Mouse (Mus musculus): Measurements from ENCODE around the gene Ctsk. TPM values are rescaled to one million over a fixed set of nuclear protein-coding genes. Genes with fewer than 3 reads are reported as not detected.

Gene Ctsk
- polyA plus RNA-seq, 1 experiment, result 0.81 TPM

DNA sequence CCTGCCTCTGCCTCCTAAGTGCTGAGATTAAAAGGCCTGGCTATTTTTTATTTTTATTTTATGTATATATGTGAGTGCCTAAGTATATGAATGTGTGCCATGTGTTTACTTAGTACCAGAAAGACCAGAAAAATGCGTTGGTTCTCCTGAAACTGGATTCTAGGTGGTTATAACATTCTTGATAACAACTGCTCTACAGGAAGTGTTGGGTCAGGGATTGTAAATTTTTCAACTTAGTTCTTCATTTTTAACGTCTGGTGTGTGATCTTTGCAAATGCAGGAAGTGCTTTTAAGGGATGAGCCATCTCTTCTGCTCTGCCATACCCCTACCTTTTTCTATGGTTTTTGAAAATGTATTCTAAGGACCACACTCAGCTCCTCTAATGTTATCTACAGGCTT is 12.6 kb upstream of the Ctsk start:
- Histone ChIP-seq H3K36me3 (ENCODE audit: control insufficient read depth, insufficient read depth, low read length) (peaks cover 46% of the 10 kb centered on the region), H3K27ac (ENCODE audit: insufficient read depth, low read depth, low read length) (no peak overlapping the region)
- 62% methylated on average over 2 of the region's 2 CpGs for WGBS

DNA sequence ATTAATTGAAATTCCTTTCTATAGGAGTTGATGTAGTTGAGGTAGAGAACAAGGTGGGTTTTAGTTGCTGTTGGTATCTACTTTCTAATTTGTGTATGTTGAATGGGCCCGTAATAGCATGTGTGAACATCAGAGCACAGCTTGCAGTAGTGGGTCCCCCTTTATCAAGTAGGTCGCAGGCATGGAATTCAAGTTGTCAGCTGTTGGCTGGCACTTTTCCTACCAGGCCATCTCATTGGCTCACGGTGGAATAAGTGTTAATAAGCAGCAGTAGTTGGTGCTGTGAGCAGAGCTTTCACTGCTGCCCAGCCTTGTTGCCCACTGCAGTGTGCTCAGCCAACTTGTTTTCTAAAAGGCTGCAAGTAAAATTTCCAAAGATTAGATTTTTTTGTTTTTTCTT is 10.4 kb upstream of the Ctsk start:
- Histone ChIP-seq H3K4me3 (ENCODE audit: low read depth, low read length) (no peak overlapping the region), H3K27ac (ENCODE audit: insufficient read depth, low read depth, low read length) (no peak overlapping the region), H3K36me3 (ENCODE audit: control insufficient read depth, insufficient read depth, low read length) (peaks cover 53% of the 10 kb centered on the region), H3K4me1 (ENCODE audit: control insufficient read depth, insufficient read depth, insufficient read length, low read length) (no peaks in the 10 kb centered on the region), H3K27me3 (ENCODE audit: control insufficient read depth, insufficient read depth, low read length) (no peaks in the 10 kb centered on the region)
- TF ChIP-seq POLR2A (IDR thresholded peaks at IDR 0.05; ENCODE audit: low read depth, low read length) (no peak), CTCF (IDR thresholded peaks at IDR 0.05; ENCODE audit: extremely low read depth, insufficient read length, insufficient replicate concordance, low read depth, low read length) (no peak)
- 91% methylated on average over 3 of the region's 3 CpGs for WGBS

More for the DNA sequence above, 12.6 kb upstream of the Ctsk start:
- TF ChIP-seq CTCF (IDR thresholded peaks at IDR 0.05; ENCODE audit: extremely low read depth, insufficient read length, insufficient replicate concordance, low read depth, low read length) (no peak), POLR2A (IDR thresholded peaks at IDR 0.05; ENCODE audit: low read depth, low read length) (no peak)
- H3K27me3 ChIP-seq (ENCODE audit: control insufficient read depth, insufficient read depth, low read length), result no peaks in the 10 kb centered on the region
- no peaks in the 10 kb centered on the region for H3K4me1 ChIP-seq (ENCODE audit: control insufficient read depth, insufficient read depth, insufficient read length, low read length)
- no peak overlapping the region for H3K4me3 ChIP-seq (ENCODE audit: low read depth, low read length)

DNA sequence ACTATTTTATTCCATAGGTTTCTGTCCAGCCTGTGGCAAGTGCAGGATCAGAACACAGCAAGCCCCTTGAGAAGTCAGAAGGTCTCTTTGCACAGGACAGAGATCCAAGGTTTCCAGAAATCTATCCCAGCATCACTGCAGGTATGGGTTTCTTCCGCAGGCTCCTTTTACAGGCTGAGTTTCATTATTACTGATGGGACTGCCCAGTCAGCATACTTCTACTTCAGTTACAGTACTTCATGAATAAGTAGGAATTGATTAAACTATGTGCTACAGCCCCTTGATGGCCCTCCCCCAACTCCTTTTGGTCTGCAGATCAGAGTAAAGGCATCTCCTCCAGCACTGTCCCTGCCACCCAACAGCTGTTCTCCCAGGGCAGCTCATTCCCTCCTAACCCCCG is 8.8 kb upstream of the Ctsk start:
- Histone ChIP-seq H3K36me3 (ENCODE audit: control insufficient read depth, insufficient read depth, low read length) (peaks cover 59% of the 10 kb centered on the region), H3K27me3 (ENCODE audit: control insufficient read depth, insufficient read depth, low read length) (no peaks in the 10 kb centered on the region), H3K27ac (ENCODE audit: insufficient read depth, low read depth, low read length) (no peak overlapping the region), H3K4me1 (ENCODE audit: control insufficient read depth, insufficient read depth, insufficient read length, low read length) (no peaks in the 10 kb centered on the region), H3K4me3 (ENCODE audit: low read depth, low read length) (no peak overlapping the region)
- 92% methylated on average over 2 of the region's 2 CpGs for WGBS
- TF ChIP-seq CTCF (IDR thresholded peaks at IDR 0.05; ENCODE audit: extremely low read depth, insufficient read length, insufficient replicate concordance, low read depth, low read length) (no peak), POLR2A (IDR thresholded peaks at IDR 0.05; ENCODE audit: low read depth, low read length) (no peak)

DNA sequence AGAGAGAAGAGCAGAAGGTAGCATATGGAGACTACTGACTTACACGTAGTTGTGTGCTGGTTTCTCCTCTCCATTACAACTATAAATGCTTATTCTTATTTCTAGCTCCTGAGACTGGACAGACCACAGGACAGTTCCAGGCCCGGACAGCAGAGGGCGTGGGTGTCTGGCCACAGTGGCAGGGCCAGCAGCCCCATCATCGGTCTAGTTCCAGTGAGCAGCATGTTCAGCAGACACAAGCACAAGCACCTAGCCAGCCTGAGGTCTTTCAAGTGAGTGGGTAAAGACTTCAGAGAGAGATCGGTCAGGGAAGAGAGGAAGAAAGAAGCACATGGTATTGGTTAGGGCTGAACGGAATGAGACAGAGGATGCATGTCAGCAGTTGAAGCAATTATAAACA is 4.7 kb upstream of the Ctsk start:
- 62% methylated on average over 6 of the region's 6 CpGs for WGBS
- Histone ChIP-seq H3K4me1 (ENCODE audit: control insufficient read depth, insufficient read depth, insufficient read length, low read length) (no peaks in the 10 kb centered on the region), H3K27me3 (ENCODE audit: control insufficient read depth, insufficient read depth, low read length) (no peaks in the 10 kb centered on the region), H3K27ac (ENCODE audit: insufficient read depth, low read depth, low read length) (no peak overlapping the region), H3K4me3 (ENCODE audit: low read depth, low read length) (no peak overlapping the region), H3K36me3 (ENCODE audit: control insufficient read depth, insufficient read depth, low read length) (peaks cover 45% of the 10 kb centered on the region)
- TF ChIP-seq CTCF (IDR thresholded peaks at IDR 0.05; ENCODE audit: extremely low read depth, insufficient read length, insufficient replicate concordance, low read depth, low read length), result peak; percentile 82
- TF ChIP-seq POLR2A (IDR thresholded peaks at IDR 0.05; ENCODE audit: low read depth, low read length), result no peak

- 54% methylated on average over 2 of the region's 2 CpGs for WGBS
- H3K27ac ChIP-seq (ENCODE audit: insufficient read depth, low read depth, low read length), result no peak overlapping the region
- peaks cover 27% of the 10 kb centered on the region for H3K36me3 ChIP-seq (ENCODE audit: control insufficient read depth, insufficient read depth, low read length)
- no peak overlapping the region for H3K4me3 ChIP-seq (ENCODE audit: low read depth, low read length)
- H3K27me3 ChIP-seq (ENCODE audit: control insufficient read depth, insufficient read depth, low read length), result no peaks in the 10 kb centered on the region
- no peaks in the 10 kb centered on the region for H3K4me1 ChIP-seq (ENCODE audit: control insufficient read depth, insufficient read depth, insufficient read length, low read length)
- TF ChIP-seq CTCF (IDR thresholded peaks at IDR 0.05; ENCODE audit: extremely low read depth, insufficient read length, insufficient replicate concordance, low read depth, low read length) (no peak), POLR2A (IDR thresholded peaks at IDR 0.05; ENCODE audit: low read depth, low read length) (no peak)
Measured at GRCm38 (mm10) chr3:95498229-95498628, 827 bp upstream of the Ctsk start.

DNA sequence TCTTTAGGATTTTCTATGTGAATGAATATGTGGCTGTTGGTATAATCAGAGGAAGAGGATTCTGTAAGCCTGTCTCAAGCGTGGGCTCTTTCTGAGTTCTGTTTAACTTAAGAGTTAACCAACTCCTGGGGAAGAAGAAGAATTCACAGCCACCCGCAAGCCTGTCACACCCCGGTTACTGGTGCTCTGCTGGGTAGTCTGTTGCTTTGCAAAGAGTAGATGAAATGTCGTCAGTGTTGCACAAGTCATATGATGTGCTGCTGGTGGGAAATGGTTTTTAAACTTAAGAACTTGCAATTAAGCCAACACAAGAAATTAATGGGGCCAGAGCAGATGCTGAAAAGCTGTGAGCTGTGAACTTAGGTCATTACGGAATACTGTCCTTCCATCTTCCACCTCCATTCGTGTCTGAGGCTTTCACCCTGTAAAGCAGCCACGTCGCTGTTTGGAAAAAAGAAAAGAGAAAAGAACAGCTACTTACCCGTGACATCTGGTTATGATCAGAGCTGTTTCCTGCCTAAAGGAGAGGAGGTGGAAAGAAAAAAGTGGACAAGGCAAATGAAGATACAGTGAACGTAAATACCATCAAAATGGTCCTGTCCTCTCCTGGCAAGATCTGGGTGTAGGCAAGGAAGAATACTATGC is 562 bp downstream of the Ctsk start:
- 59% methylated on average over 10 of the region's 10 CpGs for WGBS
- Histone ChIP-seq H3K27ac (ENCODE audit: insufficient read depth, low read depth, low read length) (no peak overlapping the region), H3K4me3 (ENCODE audit: low read depth, low read length) (no peak overlapping the region), H3K4me1 (ENCODE audit: control insufficient read depth, insufficient read depth, insufficient read length, low read length) (no peaks in the 10 kb centered on the region), H3K27me3 (ENCODE audit: control insufficient read depth, insufficient read depth, low read length) (no peaks in the 10 kb centered on the region), H3K36me3 (ENCODE audit: control insufficient read depth, insufficient read depth, low read length) (peaks cover 16% of the 10 kb centered on the region)
- TF ChIP-seq CTCF (IDR thresholded peaks at IDR 0.05; ENCODE audit: extremely low read depth, insufficient read length, insufficient replicate concordance, low read depth, low read length) (no peak), POLR2A (IDR thresholded peaks at IDR 0.05; ENCODE audit: low read depth, low read length) (no peak)

GRCm38 (mm10) chr3:95502312-95502711 is 3.3 kb downstream of the Ctsk start:
- no peak for TF ChIP-seq CTCF (IDR thresholded peaks at IDR 0.05; ENCODE audit: extremely low read depth, insufficient read length, insufficient replicate concordance, low read depth, low read length)
- TF ChIP-seq POLR2A (IDR thresholded peaks at IDR 0.05; ENCODE audit: low read depth, low read length), result no peak
- Histone ChIP-seq H3K4me3 (ENCODE audit: low read depth, low read length) (no peak overlapping the region), H3K4me1 (ENCODE audit: control insufficient read depth, insufficient read depth, insufficient read length, low read length) (no peaks in the 10 kb centered on the region), H3K27me3 (ENCODE audit: control insufficient read depth, insufficient read depth, low read length) (no peaks in the 10 kb centered on the region), H3K27ac (ENCODE audit: insufficient read depth, low read depth, low read length) (no peak overlapping the region), H3K36me3 (ENCODE audit: control insufficient read depth, insufficient read depth, low read length) (no peaks in the 10 kb centered on the region; the same call in 1 of the 2 replicates)
- WGBS, result 78% methylated on average over 2 of the region's 2 CpGs
